Mouse (Mus musculus) small intestine, adult 2 months (tissue): Measurements from ENCODE around the gene Igfbp6.

Experiments used
- CTCF ChIP-seq: fragments of 200-500 bp; IDR thresholded peaks from 2 replicates; pipeline ENCODE4 v1.5.1; 2012; ENCODE audit warnings: low read depth, mild to moderate bottlenecking, control low read depth, inconsistent platforms, low read length, moderate library complexity, mixed read lengths; ENCODE audit not compliant: insufficient replicate concordance, insufficient read length; ENCODE audit errors: extremely low read depth
- POLR2A ChIP-seq: fragments of 200-500 bp; IDR thresholded peaks from 2 replicates; pipeline ENCODE4 v1.6.1; 2012; ENCODE audit warnings: low read depth, mild to moderate bottlenecking, control low read depth, inconsistent platforms, low read length, moderate library complexity

- no peak for TF ChIP-seq CTCF
- TF ChIP-seq POLR2A: no peak
Measured at GRCm38 (mm10) chr15:102198841-102199240, 54.7 kb downstream of the Igfbp6 start.
